19 mouse cellular contexts compared by ENCODE assay signal in the genomic region with DNA sequence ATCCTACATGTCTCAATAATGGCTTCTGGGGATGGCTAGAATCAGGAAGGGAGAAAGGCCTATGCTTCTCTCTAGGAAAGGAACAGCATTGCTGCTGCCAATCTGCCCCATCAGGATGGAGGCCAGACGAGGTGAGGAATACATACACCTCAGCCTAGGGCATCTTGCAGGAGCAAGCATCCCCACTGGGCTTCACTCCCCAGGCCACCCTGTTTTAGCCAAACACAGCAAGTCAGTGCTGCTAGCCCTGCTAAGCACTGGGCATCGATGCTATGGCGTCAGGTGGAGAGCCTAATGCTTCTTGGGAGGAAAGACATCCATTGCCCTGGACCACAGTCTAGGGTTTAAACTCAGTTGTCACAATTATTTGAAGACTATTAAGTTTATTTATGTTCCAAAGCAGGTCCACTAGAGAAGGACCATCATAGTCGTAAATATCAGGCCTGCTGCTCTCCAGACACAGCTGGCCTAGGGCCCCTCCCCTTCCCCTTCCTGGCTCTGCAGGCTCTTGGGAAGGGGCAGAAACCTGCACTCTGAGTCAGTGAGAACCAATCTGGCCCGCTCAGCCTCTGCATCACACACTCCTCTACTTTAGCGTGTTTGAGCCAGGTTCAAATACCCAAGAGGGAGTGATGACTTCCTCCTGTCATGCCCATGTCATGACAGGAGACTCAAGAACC.
DNase-seq lines count a peak whose midpoint lies in the region; ATAC-seq and TF ChIP-seq lines count a peak whose summit lies in the region.
"Had no signal": no experiment of that assay in that cellular context is flagged by ENCODE, and none has a peak within 500 bp of the region (broad histone marks: within the 10 kb centered on the region; RNA-seq: fewer than 3 reads in every experiment).

No protein-coding gene starts in this region.

- ATAC-seq in heart, embryonic 13.5 days (ENCODE audit: extremely low read depth, insufficient number of reproducible peaks, low FRiP score, low TSS enrichment), result no peak
- peak; percentile 50; the same call in 1 of the 2 replicates for ATAC-seq in kidney, postnatal 0 days (replicated peaks; ENCODE audit: low FRiP score, low read depth)
- ATAC-seq in neural tube, embryonic 12.5 days (ENCODE audit: low FRiP score, low read depth), result peak; percentile 54; the same call in 1 of the 2 replicates
- ATAC-seq in neural tube, embryonic 15.5 days (ENCODE audit: low FRiP score), result no peak
- ATAC-seq: forebrain, embryonic 16.5 days; Patski had no signal

- 0 out of 2 replicates have a peak overlapping the region, but pooled peaks have one; percentile 7 for H3K9ac ChIP-seq in heart, embryonic 13.5 days
- no peak overlapping the region for H3K9ac ChIP-seq in kidney, postnatal 0 days (ENCODE audit: low read depth, low read length)
- no peak overlapping the region for H3K9ac ChIP-seq in neural tube, embryonic 12.5 days
- H3K9ac ChIP-seq in neural tube, embryonic 15.5 days (replicated peaks), result no peak overlapping the region
- H3K9ac ChIP-seq: liver, embryonic 14.5 days; stomach, embryonic 15.5 days had no signal

- WGBS in heart, embryonic 13.5 days, result 64% methylated on average over 6 of the region's 6 CpGs
- WGBS in kidney, postnatal 0 days, result 39% methylated on average over 6 of the region's 6 CpGs
- 41% methylated on average over 6 of the region's 6 CpGs for WGBS in neural tube, embryonic 12.5 days
- WGBS in neural tube, embryonic 15.5 days, result 41% methylated on average over 6 of the region's 6 CpGs

- H3K4me3 ChIP-seq in heart, embryonic 13.5 days, result no peak overlapping the region
- no peak overlapping the region for H3K4me3 ChIP-seq in kidney, postnatal 0 days (replicated peaks; ENCODE audit: low read depth, low read length)
- no peak overlapping the region for H3K4me3 ChIP-seq in neural tube, embryonic 12.5 days
- H3K4me3 ChIP-seq in neural tube, embryonic 15.5 days (replicated peaks), result no peak overlapping the region
- H3K4me3 ChIP-seq: stomach, embryonic 15.5 days had no signal

- H3K27ac ChIP-seq in heart, embryonic 13.5 days (replicated peaks), result no peak overlapping the region
- 0 out of 2 replicates have a peak overlapping the region, but pooled peaks have one; percentile 37 for H3K27ac ChIP-seq in kidney, postnatal 0 days
- peak overlapping the region; percentile 42; the same call in 1 of the 2 replicates for H3K27ac ChIP-seq in neural tube, embryonic 12.5 days
- no peak overlapping the region for H3K27ac ChIP-seq in neural tube, embryonic 15.5 days (replicated peaks)
- H3K27ac ChIP-seq: liver, embryonic 14.5 days; stomach, embryonic 15.5 days had no signal

- TF ChIP-seq CTCF in kidney, postnatal 0 days (IDR thresholded peaks at IDR 0.05; ENCODE audit: low read depth), result no peak

- no peak overlapping the region for H3K4me2 ChIP-seq in heart, embryonic 13.5 days
- H3K4me2 ChIP-seq in kidney, postnatal 0 days (ENCODE audit: low read length), result no peak overlapping the region
- H3K4me2 ChIP-seq in neural tube, embryonic 12.5 days (replicated peaks), result peak overlapping the region; percentile 16; the same call in 1 of the 2 replicates
- H3K4me2 ChIP-seq in neural tube, embryonic 15.5 days, result no peak overlapping the region
- H3K4me2 ChIP-seq: stomach, embryonic 15.5 days had no signal

- no peaks in the 10 kb centered on the region for H3K36me3 ChIP-seq in heart, embryonic 13.5 days
- no peaks in the 10 kb centered on the region for H3K36me3 ChIP-seq in kidney, postnatal 0 days (ENCODE audit: insufficient read depth, low read length)
- H3K36me3 ChIP-seq in neural tube, embryonic 12.5 days, result no peaks in the 10 kb centered on the region
- H3K36me3 ChIP-seq in neural tube, embryonic 15.5 days, result no peaks in the 10 kb centered on the region
- H3K36me3 ChIP-seq: stomach, embryonic 15.5 days had no signal

- H3K9me3 ChIP-seq in heart, embryonic 13.5 days, result peaks cover 4% of the 10 kb centered on the region; the same call in 1 of the 2 replicates
- H3K9me3 ChIP-seq in kidney, postnatal 0 days (replicated peaks; ENCODE audit: low read length), result no peaks in the 10 kb centered on the region
- H3K9me3 ChIP-seq in neural tube, embryonic 12.5 days, result no peaks in the 10 kb centered on the region
- no peaks in the 10 kb centered on the region for H3K9me3 ChIP-seq in neural tube, embryonic 15.5 days (replicated peaks)
- H3K9me3 ChIP-seq: stomach, embryonic 15.5 days had no signal

- no peak for DNase-seq in heart, adult 8-10 months (ENCODE audit: low spot score)
- peak; percentile 88 for DNase-seq in kidney, postnatal 0 days (ENCODE audit: low spot score)
- DNase-seq in kidney, postnatal 25 days, result no peak
- no peak for DNase-seq in spleen, postnatal 36 days (ENCODE audit: low spot score in 2 of 2)
- DNase-seq: adrenal gland, postnatal 36 days; cerebellum, adult 9-11 months; heart, adult 18-20 months; layer of hippocampus, postnatal 36 days; left cerebral cortex, postnatal 4 days; lung, postnatal 14 days; right cerebral cortex, adult 18-20 months; thymus, postnatal 25 days had no signal

- H3K27me3 ChIP-seq in heart, embryonic 13.5 days (replicated peaks), result no peaks in the 10 kb centered on the region
- no peaks in the 10 kb centered on the region for H3K27me3 ChIP-seq in kidney, postnatal 0 days (ENCODE audit: insufficient read depth, low read length)
- H3K27me3 ChIP-seq in neural tube, embryonic 12.5 days (replicated peaks), result no peaks in the 10 kb centered on the region
- no peaks in the 10 kb centered on the region for H3K27me3 ChIP-seq in neural tube, embryonic 15.5 days (replicated peaks)
- H3K27me3 ChIP-seq: Patski; stomach, embryonic 15.5 days had no signal

- H3K4me1 ChIP-seq in heart, embryonic 13.5 days, result peaks cover 23% of the 10 kb centered on the region
- H3K4me1 ChIP-seq in kidney, postnatal 0 days (replicated peaks; ENCODE audit: insufficient read depth, low read length), result peaks cover 14% of the 10 kb centered on the region
- peaks cover 34% of the 10 kb centered on the region for H3K4me1 ChIP-seq in neural tube, embryonic 12.5 days
- H3K4me1 ChIP-seq in neural tube, embryonic 15.5 days, result peaks cover 16% of the 10 kb centered on the region

Comparison
In these comparisons a context has a peak if more than half of its experiments do, and no peak if none do; other contexts are left out.
1. ATAC-seq: peak in kidney, postnatal 0 days (single experiment) and neural tube, embryonic 12.5 days (single experiment); none in heart, embryonic 13.5 days (single experiment) and neural tube, embryonic 15.5 days (single experiment).
2. H3K27ac ChIP-seq: peak in kidney, postnatal 0 days (single experiment) and neural tube, embryonic 12.5 days (single experiment); none in heart, embryonic 13.5 days (single experiment) and neural tube, embryonic 15.5 days (single experiment).